Mouse (Mus musculus) stomach, embryonic 16.5 days (tissue): ENCODE data around the gene Ifrd2. TPM values are rescaled to one million over a fixed set of nuclear protein-coding genes. Genes with fewer than 3 reads are reported as not detected.
A peak's percentile ranks its signal among the peaks of the same experiment; 100 is the strongest.

ENCODE experiments used
- ATAC-seq: fragments of 200-750 bp; cut with Nextera tagmentation; 2 replicates; pipeline ENCODE4 v1.8.0; 2017; ENCODE audit warnings: moderate number of reproducible peaks, moderate TSS enrichment; ENCODE audit not compliant: insufficient read depth, low FRiP score
- H3K27ac ChIP-seq: fragments of 300-500 bp; sonication (generic); 2 replicates; pipeline ENCODE4 v1.5.1; 2014; ENCODE audit warnings: low read length
- H3K27me3 ChIP-seq: fragments of 300-500 bp; sonication (generic); 2 replicates; pipeline ENCODE4 v1.6.1; 2014; ENCODE audit warnings: low read length, control low read depth, mixed read lengths; ENCODE audit not compliant: control insufficient read depth, insufficient read depth
- H3K36me3 ChIP-seq: fragments of 300-500 bp; sonication (generic); 2 replicates; pipeline ENCODE4 v1.6.1; 2014; ENCODE audit warnings: low read length; ENCODE audit not compliant: control insufficient read depth, insufficient read depth
- H3K4me1 ChIP-seq: fragments of 300-500 bp; sonication (generic); 2 replicates; pipeline ENCODE4 v1.6.1; 2014; ENCODE audit warnings: low read length, control low read depth, mixed read lengths; ENCODE audit not compliant: control insufficient read depth, insufficient read depth
- H3K4me2 ChIP-seq: fragments of 300-500 bp; sonication (generic); 2 replicates; pipeline ENCODE4 v1.6.1; 2014; ENCODE audit warnings: low read depth, low read length, mixed read lengths
- H3K4me3 ChIP-seq: fragments of 300-500 bp; sonication (generic); replicated peaks from 2 replicates; pipeline ENCODE4 v1.5.1; 2014; ENCODE audit warnings: mild to moderate bottlenecking, low read length
- H3K9ac ChIP-seq: fragments of 300-500 bp; sonication (generic); 2 replicates; pipeline ENCODE4 v1.6.1; 2014; ENCODE audit warnings: low read length
- H3K9me3 ChIP-seq: fragments of 300-500 bp; sonication (generic); replicated peaks from 2 replicates; pipeline ENCODE4 v1.6.1; 2016; ENCODE audit warnings: low read length, control low read depth; ENCODE audit not compliant: control insufficient read depth
- WGBS: fragments of 180-500 bp; shearing (Covaris S2); extraction: QIAGEN DNeasy Blood & Tissue Kit; methylation state at CpG from one replicate; pipeline ENCODE4 v1.1.7; 2014; 5-methylcytosine and 5-hydroxymethylcytosine counted together
- polyA plus RNA-seq: library from polyadenylated mRNA; unstranded; fragments of >200 nt; fragmentation: Nextera tagmentation; extraction: Ambion mirVana; gene quantifications from 2 replicates; pipeline ENCODE4 v1.2.1, GENCODE M21; 2015

Gene Ifrd2
- polyA plus RNA-seq, 1 experiment from 2014 or later: 62.0 TPM

DNA sequence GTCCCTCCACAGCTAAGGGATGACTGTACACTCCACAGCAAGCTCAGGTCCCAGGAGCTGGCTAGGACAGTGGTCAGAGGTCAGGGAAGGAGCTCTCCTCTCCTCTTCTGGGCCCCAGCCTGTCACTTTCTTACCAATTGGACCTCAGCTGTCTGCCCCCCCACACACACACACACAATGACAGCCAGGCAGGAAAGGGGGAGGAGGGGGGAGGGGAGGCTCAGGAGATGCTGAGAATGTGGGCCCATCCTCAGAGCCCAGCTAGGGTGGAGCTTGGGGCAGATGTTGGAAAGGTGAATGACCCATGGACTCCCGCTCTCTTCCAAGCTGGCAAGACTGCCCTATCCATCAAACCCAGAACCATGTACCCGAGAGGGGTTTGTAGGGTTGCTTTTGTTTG is 19.6 kb downstream of the Ifrd2 start:
- Histone ChIP-seq H3K4me2 (peak overlapping the region; percentile 39), H3K36me3 (no peaks in the 10 kb centered on the region), H3K9me3 (no peaks in the 10 kb centered on the region), H3K27me3 (no peaks in the 10 kb centered on the region), H3K9ac (peak overlapping the region; percentile 62), H3K4me1 (peaks cover 46% of the 10 kb centered on the region), H3K27ac (peak overlapping the region; percentile 67; the same call in 1 of the 2 replicates), H3K4me3 (peak overlapping the region; percentile 24)
- ATAC-seq: no peak
- 68% methylated on average over 2 of the region's 2 CpGs for WGBS

GRCm38 (mm10) chr9:107607653-107608245 is 20.3 kb downstream of the Ifrd2 start:
- 44% methylated on average over 9 of the region's 9 CpGs for WGBS

GRCm38 (mm10) chr9:107608741-107609432 is 21.4 kb downstream of the Ifrd2 start, which contains the start of gene Sema3b:
TSS of gene Sema3b (minus strand) at chr9:107609229.
- WGBS: 34% methylated on average over 12 of the region's 12 CpGs
- H3K9me3 ChIP-seq: no peaks in the 10 kb centered on the region
- H3K9ac ChIP-seq: peak within 1 kb of the TSS; percentile 38; the same call in 1 of the 2 replicates
- H3K27me3 ChIP-seq: no peaks in the 10 kb centered on the region
- no peak within 1 kb of the TSS for H3K4me3 ChIP-seq
- no peak; the same call in 1 of the 2 replicates for ATAC-seq
- no peaks in the 10 kb centered on the region for H3K36me3 ChIP-seq
- peak within 1 kb of the TSS; percentile 67; the same call in 1 of the 2 replicates for H3K27ac ChIP-seq
- H3K4me2 ChIP-seq: 0 out of 2 replicates have a peak within 1 kb of the TSS, but pooled peaks have one; percentile 2
- peaks cover 51% of the 10 kb centered on the region for H3K4me1 ChIP-seq

More at GRCm38 (mm10) chr9:107607653-107608245, 20.3 kb downstream of the Ifrd2 start:
- H3K9ac ChIP-seq: 0 out of 2 replicates have a peak overlapping the region, but pooled peaks have one; percentile 32
- H3K27me3 ChIP-seq: no peaks in the 10 kb centered on the region
- H3K4me3 ChIP-seq: no peak overlapping the region
- H3K4me1 ChIP-seq: peaks cover 48% of the 10 kb centered on the region
- peak overlapping the region; percentile 39; the same call in 1 of the 2 replicates for H3K4me2 ChIP-seq
- no peak for ATAC-seq
- H3K36me3 ChIP-seq: no peaks in the 10 kb centered on the region
- no peaks in the 10 kb centered on the region for H3K9me3 ChIP-seq
- peak overlapping the region; percentile 67; the same call in 1 of the 2 replicates for H3K27ac ChIP-seq

- Histone ChIP-seq H3K27ac (no peak overlapping the region; the same call in 1 of the 2 replicates), H3K4me1 (peaks cover 50% of the 10 kb centered on the region), H3K9me3 (no peaks in the 10 kb centered on the region), H3K27me3 (no peaks in the 10 kb centered on the region), H3K4me2 (0 out of 2 replicates have a peak overlapping the region, but pooled peaks have one; percentile 2), H3K4me3 (no peak overlapping the region), H3K9ac (peak overlapping the region; percentile 38; the same call in 1 of the 2 replicates), H3K36me3 (peaks cover under 1% of the 10 kb centered on the region; the same call in 1 of the 2 replicates)
- no peak for ATAC-seq
- 68% methylated on average over 4 of the region's 4 CpGs for WGBS
Measured at GRCm38 (mm10) chr9:107609433-107609830, 22.0 kb downstream of the Ifrd2 start.

- Histone ChIP-seq H3K4me3 (no peak overlapping the region; the same call in 1 of the 2 replicates), H3K4me1 (peaks cover 41% of the 10 kb centered on the region)
Measured at GRCm38 (mm10) chr9:107611456-107612190, 24.2 kb downstream of the Ifrd2 start.

GRCm38 (mm10) chr9:107612191-107612944 is 24.9 kb downstream of the Ifrd2 start:
- H3K36me3 ChIP-seq: peaks cover 24% of the 10 kb centered on the region
- peaks cover 35% of the 10 kb centered on the region for H3K4me1 ChIP-seq
- H3K9me3 ChIP-seq: no peaks in the 10 kb centered on the region
- 4% methylated on average over 48 of the region's 48 CpGs for WGBS
- ATAC-seq: peak; percentile 94
- H3K9ac ChIP-seq: peak overlapping the region; percentile 85
- H3K27me3 ChIP-seq: no peaks in the 10 kb centered on the region
- peak overlapping the region; percentile 91 for H3K4me2 ChIP-seq
- H3K27ac ChIP-seq: peak overlapping the region; percentile 94
- H3K4me3 ChIP-seq: peak overlapping the region; percentile 46

More at GRCm38 (mm10) chr9:107611456-107612190, 24.2 kb downstream of the Ifrd2 start:
- Histone ChIP-seq H3K9ac (peak overlapping the region; percentile 85), H3K9me3 (no peaks in the 10 kb centered on the region), H3K4me2 (peak overlapping the region; percentile 91), H3K27ac (peak overlapping the region; percentile 94), H3K36me3 (peaks cover 19% of the 10 kb centered on the region), H3K27me3 (no peaks in the 10 kb centered on the region)
- 68% methylated on average over 6 of the region's 6 CpGs for WGBS
- ATAC-seq: no peak

DNA sequence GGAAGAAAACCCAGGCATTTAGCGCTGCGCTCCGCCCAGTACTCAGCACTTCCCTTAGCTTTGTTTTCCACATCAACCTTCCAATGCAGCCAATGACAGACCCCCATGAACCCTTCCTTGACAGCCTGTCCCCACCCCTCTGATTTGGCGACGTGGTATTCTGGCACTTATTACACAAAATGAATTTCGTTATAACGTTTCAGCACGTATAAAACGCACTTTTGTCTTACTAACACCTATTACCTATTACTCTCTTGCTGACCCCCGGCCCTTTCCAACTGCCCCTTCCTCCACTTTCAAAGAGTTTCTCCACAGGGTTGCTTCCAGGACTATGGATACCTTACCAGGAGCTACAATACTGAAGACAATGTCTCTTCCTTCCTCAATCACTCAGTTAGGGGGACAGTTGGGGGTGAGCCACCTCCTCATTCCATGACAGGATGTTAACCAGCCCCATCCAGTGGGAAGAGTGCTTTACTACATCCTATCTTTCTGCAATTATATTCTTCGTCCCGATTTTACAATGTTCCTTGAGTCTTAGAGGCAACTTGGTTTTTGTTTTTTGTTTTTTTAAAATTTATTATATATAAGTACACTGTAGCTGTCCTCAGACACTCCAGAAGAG is 25.6 kb downstream of the Ifrd2 start:
- peak overlapping the region; percentile 85 for H3K9ac ChIP-seq
- no peaks in the 10 kb centered on the region for H3K9me3 ChIP-seq
- H3K27ac ChIP-seq: peak overlapping the region; percentile 82
- peaks cover 28% of the 10 kb centered on the region for H3K4me1 ChIP-seq
- H3K4me2 ChIP-seq: peak overlapping the region; percentile 91
- no peak for ATAC-seq
- WGBS: 10% methylated on average over 12 of the region's 12 CpGs
- peak overlapping the region; percentile 46 for H3K4me3 ChIP-seq
- no peaks in the 10 kb centered on the region for H3K27me3 ChIP-seq
- peaks cover 26% of the 10 kb centered on the region for H3K36me3 ChIP-seq

GRCm38 (mm10) chr9:107615035-107615434 is 27.6 kb downstream of the Ifrd2 start:
- 83% methylated on average over 4 of the region's 4 CpGs for WGBS
- Histone ChIP-seq H3K9ac (no peak overlapping the region), H3K9me3 (no peaks in the 10 kb centered on the region), H3K4me2 (no peak overlapping the region), H3K4me3 (no peak overlapping the region), H3K36me3 (peaks cover 32% of the 10 kb centered on the region), H3K27ac (no peak overlapping the region; the same call in 1 of the 2 replicates), H3K4me1 (peaks cover 35% of the 10 kb centered on the region), H3K27me3 (no peaks in the 10 kb centered on the region)
- ATAC-seq: no peak
